Mouse (Mus musculus): ENCODE results near the gene 1700057G04Rik. TPM values are rescaled to one million over a fixed set of nuclear protein-coding genes. Genes with fewer than 3 reads are reported as not detected.
A peak's percentile ranks its signal among the peaks of the same experiment; 100 is the strongest.

Gene 1700057G04Rik
- polyA plus RNA-seq, 1 experiment from 2014 or later = not detected

GRCm38 (mm10) chr9:92368920-92369319 lies 59.7 kb downstream of the 1700057G04Rik start:
- Histone ChIP-seq H3K4me2 (replicated peaks) (no peak overlapping the region), H3K9me3 (no peaks in the 10 kb centered on the region), H3K36me3 (no peaks in the 10 kb centered on the region), H3K27me3 (no peaks in the 10 kb centered on the region), H3K4me1 (no peaks in the 10 kb centered on the region), H3K4me3 (no peak overlapping the region), H3K9ac (no peak overlapping the region), H3K27ac (no peak overlapping the region)
- ATAC-seq (ENCODE audit: insufficient number of reproducible peaks, insufficient read depth, low FRiP score, low TSS enrichment) = no peak

DNA sequence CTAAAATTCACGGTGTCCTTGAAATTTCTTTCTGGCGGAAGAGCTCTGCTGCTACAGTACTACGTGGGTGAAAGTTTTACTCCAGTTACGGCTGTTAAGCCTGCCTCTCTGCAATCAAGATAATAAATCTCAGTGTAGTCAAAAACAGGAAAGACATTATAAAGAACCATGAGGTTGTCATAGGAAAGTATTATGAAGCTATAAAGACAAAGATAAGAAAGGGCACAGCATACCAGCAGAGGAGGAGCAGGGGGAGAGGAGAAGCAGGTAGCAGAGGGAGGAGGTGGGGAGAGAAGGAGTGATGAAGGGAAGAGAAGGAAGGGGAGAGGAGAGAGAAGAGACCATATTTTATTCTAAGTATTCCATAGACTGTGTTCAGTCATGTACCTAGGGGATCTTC lies 64.7 kb downstream of the 1700057G04Rik start:
- Histone ChIP-seq H3K36me3 (no peaks in the 10 kb centered on the region), H3K4me1 (no peaks in the 10 kb centered on the region)
- 51% methylated on average over 4 of the region's 4 CpGs for WGBS

GRCm38 (mm10) chr9:92374705-92375199 lies 65.6 kb downstream of the 1700057G04Rik start:
- 41% methylated on average over 7 of the region's 7 CpGs for WGBS
- H3K4me2 ChIP-seq (replicated peaks) = no peak overlapping the region
- no peaks in the 10 kb centered on the region for H3K36me3 ChIP-seq
- 0 out of 2 replicates have a peak, but pooled peaks have one; percentile 60 for ATAC-seq (ENCODE audit: insufficient number of reproducible peaks, insufficient read depth, low FRiP score, low TSS enrichment)
- no peak overlapping the region for H3K27ac ChIP-seq
- no peaks in the 10 kb centered on the region for H3K9me3 ChIP-seq
- no peaks in the 10 kb centered on the region for H3K27me3 ChIP-seq
- no peak overlapping the region for H3K4me3 ChIP-seq
- no peaks in the 10 kb centered on the region for H3K4me1 ChIP-seq
- H3K9ac ChIP-seq = no peak overlapping the region

More for the DNA sequence above, 64.7 kb downstream of the 1700057G04Rik start:
- no peak for ATAC-seq (ENCODE audit: insufficient number of reproducible peaks, insufficient read depth, low FRiP score, low TSS enrichment)
- Histone ChIP-seq H3K9ac (no peak overlapping the region), H3K27me3 (no peaks in the 10 kb centered on the region), H3K27ac (no peak overlapping the region), H3K4me3 (no peak overlapping the region), H3K4me2 (replicated peaks) (no peak overlapping the region), H3K9me3 (no peaks in the 10 kb centered on the region)

DNA sequence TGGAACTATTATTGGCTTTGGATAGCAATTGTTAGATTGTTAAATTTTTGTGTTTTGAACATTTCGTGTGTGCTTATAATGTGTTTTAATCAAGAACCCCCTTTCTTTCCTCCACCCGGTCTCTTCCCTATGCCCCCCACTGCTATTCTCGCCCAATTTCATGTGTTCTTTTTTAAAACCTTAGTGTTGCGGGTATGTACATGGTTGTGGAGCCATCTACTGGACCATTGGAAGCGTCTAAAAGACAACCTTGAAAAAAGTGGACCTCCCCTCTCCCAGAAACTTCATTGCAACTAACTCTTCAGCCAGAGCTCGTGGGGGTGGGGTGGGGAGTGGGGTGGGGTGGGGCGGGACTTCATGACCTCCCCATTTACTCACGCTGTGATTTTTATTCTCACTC lies 66.2 kb downstream of the 1700057G04Rik start:
- no peaks in the 10 kb centered on the region for H3K4me1 ChIP-seq
- 66% methylated on average over 8 of the region's 8 CpGs for WGBS
- no peaks in the 10 kb centered on the region for H3K27me3 ChIP-seq
- no peak for ATAC-seq (ENCODE audit: insufficient number of reproducible peaks, insufficient read depth, low FRiP score, low TSS enrichment)
- no peak overlapping the region for H3K4me2 ChIP-seq (replicated peaks)
- no peak overlapping the region for H3K27ac ChIP-seq
- H3K4me3 ChIP-seq = no peak overlapping the region
- no peaks in the 10 kb centered on the region for H3K36me3 ChIP-seq
- H3K9me3 ChIP-seq = no peaks in the 10 kb centered on the region
- H3K9ac ChIP-seq = no peak overlapping the region

GRCm38 (mm10) chr9:92377967-92378366 lies 68.8 kb downstream of the 1700057G04Rik start:
- no peak overlapping the region for H3K27ac ChIP-seq
- no peak overlapping the region for H3K4me2 ChIP-seq (replicated peaks)
- H3K4me3 ChIP-seq = no peak overlapping the region
- no peaks in the 10 kb centered on the region for H3K27me3 ChIP-seq
- H3K4me1 ChIP-seq = no peaks in the 10 kb centered on the region
- H3K36me3 ChIP-seq = no peaks in the 10 kb centered on the region
- no peak for ATAC-seq (ENCODE audit: insufficient number of reproducible peaks, insufficient read depth, low FRiP score, low TSS enrichment)
- H3K9ac ChIP-seq = no peak overlapping the region
- WGBS = 73% methylated on average over 1 of the region's 1 CpGs
- no peaks in the 10 kb centered on the region for H3K9me3 ChIP-seq

GRCm38 (mm10) chr9:92379240-92379639 lies 70.1 kb downstream of the 1700057G04Rik start:
- H3K27ac ChIP-seq = no peak overlapping the region
- H3K4me2 ChIP-seq (replicated peaks) = no peak overlapping the region
- no peaks in the 10 kb centered on the region for H3K36me3 ChIP-seq
- WGBS = 52% methylated on average over 5 of the region's 5 CpGs
- H3K9ac ChIP-seq = no peak overlapping the region
- H3K4me3 ChIP-seq = no peak overlapping the region
- no peaks in the 10 kb centered on the region for H3K4me1 ChIP-seq
- H3K27me3 ChIP-seq = no peaks in the 10 kb centered on the region
- ATAC-seq (ENCODE audit: insufficient number of reproducible peaks, insufficient read depth, low FRiP score, low TSS enrichment) = no peak
- H3K9me3 ChIP-seq = no peaks in the 10 kb centered on the region

GRCm38 (mm10) chr9:92383415-92383814 lies 74.2 kb downstream of the 1700057G04Rik start:
- Histone ChIP-seq H3K4me3 (no peak overlapping the region), H3K9me3 (no peaks in the 10 kb centered on the region), H3K36me3 (no peaks in the 10 kb centered on the region), H3K4me1 (no peaks in the 10 kb centered on the region), H3K27me3 (no peaks in the 10 kb centered on the region), H3K27ac (no peak overlapping the region), H3K4me2 (replicated peaks) (no peak overlapping the region), H3K9ac (no peak overlapping the region)
- 81% methylated on average over 3 of the region's 3 CpGs for WGBS
- no peak for ATAC-seq (ENCODE audit: insufficient number of reproducible peaks, insufficient read depth, low FRiP score, low TSS enrichment)

DNA sequence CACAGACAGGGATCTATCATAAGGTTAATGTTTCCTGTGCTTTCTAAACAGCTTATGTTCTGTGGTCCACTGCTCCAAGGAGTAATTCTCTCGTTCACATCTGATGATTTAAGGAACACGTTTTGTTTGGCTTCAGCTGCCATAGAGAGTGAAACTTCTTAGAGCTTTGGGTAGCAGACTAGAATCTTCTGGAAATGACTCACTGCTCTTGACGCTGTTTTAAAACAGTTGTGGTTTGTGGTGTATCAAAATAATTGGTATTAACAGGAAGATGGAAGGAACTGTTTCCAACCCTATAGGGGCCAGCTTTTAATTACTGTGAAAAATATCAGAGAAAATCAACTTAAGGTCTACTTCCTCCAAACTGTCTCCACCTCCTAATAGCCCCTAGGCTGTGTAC lies 75.2 kb downstream of the 1700057G04Rik start:
- H3K36me3 ChIP-seq = no peaks in the 10 kb centered on the region
- ATAC-seq (ENCODE audit: insufficient number of reproducible peaks, insufficient read depth, low FRiP score, low TSS enrichment) = no peak
- H3K4me3 ChIP-seq = no peak overlapping the region
- 63% methylated on average over 3 of the region's 3 CpGs for WGBS
- no peak overlapping the region for H3K27ac ChIP-seq
- no peaks in the 10 kb centered on the region for H3K27me3 ChIP-seq
- H3K9ac ChIP-seq = no peak overlapping the region
- H3K4me1 ChIP-seq = no peaks in the 10 kb centered on the region
- no peak overlapping the region for H3K4me2 ChIP-seq (replicated peaks)
- no peaks in the 10 kb centered on the region for H3K9me3 ChIP-seq

DNA sequence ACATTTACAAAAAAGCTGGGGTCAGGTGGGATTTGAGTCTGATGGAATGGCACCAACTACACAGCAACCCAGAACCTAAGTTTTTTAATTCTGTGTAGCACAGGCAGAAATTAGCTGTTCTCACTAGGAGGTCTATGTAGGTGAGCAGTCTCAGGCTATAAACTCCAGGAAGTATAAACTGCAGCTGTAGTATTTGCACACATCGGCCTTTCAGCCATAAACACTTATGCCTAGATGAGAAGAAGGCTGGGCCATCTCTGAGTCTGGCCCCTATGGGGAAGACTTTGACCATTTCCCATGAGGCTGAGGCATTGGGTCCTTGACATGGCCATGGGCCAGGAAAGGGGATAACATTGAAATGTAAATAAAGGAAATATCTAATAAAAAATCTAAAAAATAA lies 76.7 kb downstream of the 1700057G04Rik start:
- Histone ChIP-seq H3K9me3 (no peaks in the 10 kb centered on the region), H3K4me1 (no peaks in the 10 kb centered on the region), H3K36me3 (no peaks in the 10 kb centered on the region), H3K27me3 (no peaks in the 10 kb centered on the region), H3K4me3 (no peak overlapping the region), H3K4me2 (replicated peaks) (no peak overlapping the region), H3K27ac (no peak overlapping the region), H3K9ac (no peak overlapping the region)
- ATAC-seq (ENCODE audit: insufficient number of reproducible peaks, insufficient read depth, low FRiP score, low TSS enrichment) = no peak
- 80% methylated on average over 1 of the region's 1 CpGs for WGBS

DNA sequence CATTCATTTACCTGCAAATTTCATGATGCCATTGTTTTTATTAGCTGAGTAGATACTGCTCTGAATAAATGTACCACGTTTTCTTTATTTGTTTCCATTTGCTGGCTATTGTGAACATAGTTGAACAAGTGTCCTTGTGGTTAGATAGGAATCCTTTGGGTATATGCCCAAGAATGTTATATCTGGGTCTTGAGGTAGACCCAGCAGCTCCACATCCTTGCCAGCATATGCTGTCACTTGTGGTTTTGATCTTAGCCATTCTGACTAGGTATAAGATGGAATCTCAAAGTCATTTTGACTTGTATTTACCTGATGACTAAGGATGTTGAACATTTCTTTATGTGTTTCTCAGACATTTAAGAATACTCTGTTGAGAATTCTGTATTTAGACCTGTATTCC lies 77.7 kb downstream of the 1700057G04Rik start:
- no peak overlapping the region for H3K9ac ChIP-seq
- no peak for ATAC-seq (ENCODE audit: insufficient number of reproducible peaks, insufficient read depth, low FRiP score, low TSS enrichment)
- H3K27ac ChIP-seq = no peak overlapping the region
- no peak overlapping the region for H3K4me3 ChIP-seq
- no peaks in the 10 kb centered on the region for H3K36me3 ChIP-seq
- H3K4me2 ChIP-seq (replicated peaks) = no peak overlapping the region
- 80% methylated on average over 1 of the region's 1 CpGs for WGBS
- H3K27me3 ChIP-seq = no peaks in the 10 kb centered on the region
- no peaks in the 10 kb centered on the region for H3K9me3 ChIP-seq
- H3K4me1 ChIP-seq = no peaks in the 10 kb centered on the region

- Histone ChIP-seq H3K9me3 (no peaks in the 10 kb centered on the region), H3K4me3 (no peak overlapping the region), H3K27me3 (no peaks in the 10 kb centered on the region), H3K27ac (no peak overlapping the region), H3K36me3 (no peaks in the 10 kb centered on the region), H3K4me2 (replicated peaks) (no peak overlapping the region), H3K4me1 (no peaks in the 10 kb centered on the region), H3K9ac (no peak overlapping the region)
- 88% methylated on average over 1 of the region's 1 CpGs for WGBS
- ATAC-seq (ENCODE audit: insufficient number of reproducible peaks, insufficient read depth, low FRiP score, low TSS enrichment) = no peak
Observed at GRCm38 (mm10) chr9:92387404-92387803, 78.2 kb downstream of the 1700057G04Rik start.

DNA sequence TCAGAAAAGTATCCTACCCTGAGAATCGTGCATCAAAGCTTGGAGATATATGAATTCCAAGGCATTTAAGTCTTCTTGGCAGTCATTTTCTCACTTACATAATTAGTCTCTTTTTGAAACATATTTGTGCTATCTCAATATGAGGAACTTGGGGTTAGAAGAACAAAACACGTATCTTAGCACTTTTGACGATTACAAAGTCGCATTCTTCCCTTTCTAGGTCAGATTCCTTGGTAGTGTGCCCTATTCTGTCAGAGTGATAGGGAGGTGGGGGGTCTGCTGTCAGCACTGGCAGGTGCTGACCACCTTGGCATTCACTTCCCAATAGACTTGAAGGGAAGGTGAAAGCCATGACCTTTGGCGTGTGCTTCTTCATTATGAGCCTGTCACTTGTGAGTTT lies 93.5 kb downstream of the 1700057G04Rik start:
- Histone ChIP-seq H3K9me3 (0 out of 2 replicates have a peak, but pooled peaks cover 4% of the 10 kb centered on the region), H3K4me2 (replicated peaks) (no peak overlapping the region), H3K4me1 (no peaks in the 10 kb centered on the region), H3K27me3 (no peaks in the 10 kb centered on the region), H3K4me3 (no peak overlapping the region), H3K36me3 (no peaks in the 10 kb centered on the region), H3K27ac (no peak overlapping the region), H3K9ac (no peak overlapping the region)
- ATAC-seq (ENCODE audit: insufficient number of reproducible peaks, insufficient read depth, low FRiP score, low TSS enrichment) = no peak
- WGBS = 87% methylated on average over 5 of the region's 5 CpGs

All from embryonic facial prominence, embryonic 12.5 days (tissue).